Mouse (Mus musculus): Measurements from ENCODE around the gene Lrrc3c. TPM values are rescaled to one million over a fixed set of nuclear protein-coding genes. Genes with fewer than 3 reads are reported as not detected.

Gene Lrrc3c
- not detected for total RNA-seq (2021)

- DNase-seq, result no peak
These were observed at the start of gene Lrrc3c for GRCm38 (mm10) chr11:98597991-98598390. TSS of gene Lrrc3c (plus strand) at chr11:98598291.

- DNase-seq, result no peak
These were observed 48.7 kb upstream of the Lrrc3c start for GRCm38 (mm10) chr11:98549363-98549762.

DNA sequence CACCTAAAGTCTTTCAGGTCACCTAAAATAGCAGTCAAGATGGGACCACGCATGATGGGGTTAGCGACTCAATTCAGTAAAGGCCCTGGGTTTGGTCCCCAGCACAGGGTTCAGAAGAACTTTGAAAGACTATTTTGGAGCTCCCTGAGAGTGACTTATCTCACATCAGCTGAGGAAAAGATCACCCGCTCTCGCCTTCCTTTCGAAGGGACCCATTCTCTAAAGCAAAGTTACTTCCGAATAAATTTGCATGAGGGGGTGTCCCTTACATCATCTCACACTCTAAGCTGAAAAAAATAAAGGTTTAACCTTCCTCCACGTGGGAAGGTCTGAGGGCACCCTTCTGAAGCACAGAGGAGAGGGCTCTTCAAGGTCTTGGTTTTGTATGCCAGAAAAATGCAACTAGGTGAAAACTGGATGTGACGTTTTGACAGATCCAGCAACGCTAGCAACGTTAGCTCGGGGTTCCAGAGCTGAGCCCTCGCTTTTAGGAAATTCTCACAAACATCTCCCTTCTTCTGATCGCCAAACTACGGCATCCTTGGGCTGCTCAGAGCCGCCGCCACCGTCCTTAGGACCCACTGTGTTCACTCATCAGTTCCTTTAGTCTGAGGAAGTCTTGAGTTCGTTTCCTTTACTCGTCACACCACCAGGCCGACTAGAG lies 47.6 kb upstream of the Lrrc3c start:
- no peak for DNase-seq

DNA sequence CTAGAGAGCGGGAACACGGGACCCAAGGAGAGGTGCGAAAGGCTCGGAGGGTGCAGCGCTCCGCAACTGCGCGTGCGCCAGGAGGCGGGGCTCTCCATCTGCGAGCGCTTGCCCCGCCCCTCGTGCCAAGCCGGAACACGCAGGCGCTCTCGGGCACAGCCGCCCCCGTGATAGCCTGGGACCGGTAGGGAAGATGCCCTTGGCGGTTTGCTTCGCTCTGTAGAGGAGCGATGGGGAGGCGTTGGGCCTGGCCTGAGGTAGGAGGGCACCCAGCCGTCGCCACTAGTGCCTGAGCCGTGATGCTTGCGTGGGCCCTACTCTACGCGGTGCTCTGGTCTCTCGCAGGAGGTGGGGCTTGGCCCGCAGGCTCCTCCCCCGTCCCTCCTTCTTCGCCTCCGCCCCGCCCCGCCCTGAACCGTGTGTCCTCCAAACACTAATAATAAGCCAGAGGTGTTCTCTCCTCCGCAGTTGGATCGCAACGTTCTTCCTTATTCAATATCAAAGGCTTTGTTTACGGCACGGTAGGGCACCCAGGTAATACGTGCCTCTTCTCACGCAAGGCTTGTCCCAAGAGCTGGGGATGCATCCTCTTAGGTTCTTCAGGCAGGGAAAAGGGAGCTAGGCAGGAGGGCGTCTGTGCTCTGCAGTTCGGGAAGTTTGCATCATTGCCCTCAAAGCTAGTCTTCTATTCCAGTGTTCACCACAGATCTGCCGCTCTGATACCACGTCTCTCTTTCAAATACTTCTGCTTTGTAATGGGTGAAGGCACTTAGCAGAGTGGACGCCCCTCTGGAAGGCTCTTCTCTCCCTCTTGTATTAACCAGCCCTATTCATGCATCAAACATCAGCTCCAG lies 46.9 kb upstream of the Lrrc3c start, which contains the start of gene Zpbp2:
TSS of gene Zpbp2 (plus strand) at position 123 of the 854 bp plus-strand sequence.
- DNase-seq, result peak; percentile 92 to 93

- DNase-seq, result no peak
These were observed 44.1 kb upstream of the Lrrc3c start for GRCm38 (mm10) chr11:98553966-98554365.

DNA sequence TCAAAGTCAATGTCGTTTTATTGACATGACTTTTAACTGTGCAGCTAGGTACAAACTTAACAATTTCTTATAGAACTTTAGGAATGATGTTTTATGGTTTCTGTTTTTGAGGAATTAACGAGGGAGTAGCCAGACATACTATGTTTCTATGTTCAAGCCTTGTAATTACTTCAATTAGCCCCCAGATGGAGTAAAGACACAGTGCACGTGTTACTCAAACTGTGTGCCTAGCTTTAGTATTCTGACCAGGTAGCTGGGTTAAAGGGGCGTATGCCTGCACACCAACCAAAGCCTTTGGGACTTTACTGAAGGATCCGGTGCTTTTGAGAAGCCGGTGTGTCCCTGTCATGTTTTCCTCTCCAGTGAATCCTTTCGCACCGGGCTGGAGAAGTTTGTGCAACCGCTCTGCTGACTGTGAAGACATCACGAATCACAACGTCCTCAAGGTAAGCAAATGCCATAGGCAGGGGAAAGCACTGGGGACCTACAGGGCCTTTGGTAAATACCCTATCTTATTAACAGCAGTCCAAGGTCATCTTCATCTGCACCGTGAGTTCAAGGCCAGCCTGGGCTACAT lies 42.9 kb upstream of the Lrrc3c start:
- DNase-seq, result no peak

DNA sequence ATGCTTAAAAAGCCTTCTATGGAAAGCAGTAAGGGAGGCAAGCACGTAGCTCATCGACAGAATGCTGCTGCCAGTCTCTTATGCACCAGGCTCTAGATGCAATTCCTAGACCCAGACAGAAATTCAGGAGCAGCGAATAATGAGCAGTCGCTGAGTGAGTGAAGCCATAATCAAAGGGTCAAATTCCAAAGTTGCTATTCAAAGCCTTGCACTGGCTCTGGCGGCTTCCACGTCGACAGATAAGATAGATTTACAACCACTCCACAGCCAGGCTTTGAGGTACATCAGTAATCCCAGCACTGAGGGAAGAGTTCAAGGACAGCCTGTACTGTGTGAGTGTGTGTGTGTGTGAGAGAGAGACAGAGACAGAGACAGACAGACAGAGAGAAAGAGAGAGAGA lies 37.1 kb upstream of the Lrrc3c start:
- no peak for DNase-seq

DNA sequence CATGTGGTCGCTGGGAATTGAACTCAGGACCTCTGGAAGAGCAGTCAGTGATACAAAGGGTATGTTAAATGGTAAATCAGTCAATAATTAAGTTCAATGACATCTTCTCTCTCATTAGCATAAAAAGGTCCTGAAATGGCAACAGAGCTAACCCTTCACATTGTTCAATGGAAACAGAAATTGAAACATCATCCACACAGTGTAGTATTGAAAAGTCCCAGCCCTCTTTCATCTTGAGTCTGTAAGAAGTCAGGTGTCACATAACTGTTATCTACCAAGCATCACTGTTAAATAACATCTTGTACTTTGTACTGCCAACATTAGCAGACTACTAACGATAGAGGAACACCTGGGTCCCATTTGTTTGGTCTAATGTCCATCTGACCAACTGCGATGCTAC lies 35.1 kb upstream of the Lrrc3c start:
- no peak for DNase-seq

GRCm38 (mm10) chr11:98563921-98564414 lies 34.1 kb upstream of the Lrrc3c start:
- DNase-seq, result no peak

GRCm38 (mm10) chr11:98568326-98568725 lies 29.8 kb upstream of the Lrrc3c start:
- no peak for DNase-seq

DNA sequence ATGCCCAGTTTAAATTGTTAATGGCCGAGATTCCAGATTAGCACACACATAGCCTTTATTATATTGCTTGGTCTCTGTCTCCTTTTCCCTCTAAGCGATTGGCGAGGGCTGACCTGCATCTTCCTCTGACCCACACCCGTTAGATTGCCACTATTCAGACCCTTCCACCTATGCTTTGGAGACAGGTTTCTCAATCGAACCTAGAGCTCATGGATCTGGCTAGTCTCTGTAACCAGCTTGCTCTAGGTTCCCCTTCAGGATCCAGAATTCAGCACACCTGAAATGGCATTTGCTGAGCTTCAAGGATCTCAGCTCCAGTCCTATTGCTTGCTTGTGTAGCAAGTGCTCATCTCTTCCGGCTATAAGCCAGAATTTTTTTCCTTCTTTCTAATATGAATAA lies 28.6 kb upstream of the Lrrc3c start:
- no peak for DNase-seq

DNA sequence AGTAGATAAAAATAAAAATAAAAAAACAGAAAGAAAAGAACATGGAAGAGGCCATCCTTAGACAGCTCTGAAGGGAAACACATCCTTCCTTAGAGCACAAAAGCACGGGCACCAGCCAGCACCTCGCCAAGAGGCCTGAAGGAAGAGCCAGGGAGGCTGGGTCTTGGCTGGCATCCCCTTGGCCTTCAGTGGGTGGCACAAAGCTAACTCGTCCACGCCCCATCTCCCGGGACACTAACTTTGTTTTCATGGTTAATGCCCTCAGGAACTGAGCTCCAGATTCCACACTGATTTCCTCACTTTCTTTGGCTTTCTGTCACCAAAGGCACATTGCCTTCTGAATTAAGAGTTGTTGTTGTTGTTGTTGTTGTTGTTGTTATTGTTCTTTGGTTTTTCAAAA lies 20.3 kb upstream of the Lrrc3c start:
- no peak for DNase-seq

DNA sequence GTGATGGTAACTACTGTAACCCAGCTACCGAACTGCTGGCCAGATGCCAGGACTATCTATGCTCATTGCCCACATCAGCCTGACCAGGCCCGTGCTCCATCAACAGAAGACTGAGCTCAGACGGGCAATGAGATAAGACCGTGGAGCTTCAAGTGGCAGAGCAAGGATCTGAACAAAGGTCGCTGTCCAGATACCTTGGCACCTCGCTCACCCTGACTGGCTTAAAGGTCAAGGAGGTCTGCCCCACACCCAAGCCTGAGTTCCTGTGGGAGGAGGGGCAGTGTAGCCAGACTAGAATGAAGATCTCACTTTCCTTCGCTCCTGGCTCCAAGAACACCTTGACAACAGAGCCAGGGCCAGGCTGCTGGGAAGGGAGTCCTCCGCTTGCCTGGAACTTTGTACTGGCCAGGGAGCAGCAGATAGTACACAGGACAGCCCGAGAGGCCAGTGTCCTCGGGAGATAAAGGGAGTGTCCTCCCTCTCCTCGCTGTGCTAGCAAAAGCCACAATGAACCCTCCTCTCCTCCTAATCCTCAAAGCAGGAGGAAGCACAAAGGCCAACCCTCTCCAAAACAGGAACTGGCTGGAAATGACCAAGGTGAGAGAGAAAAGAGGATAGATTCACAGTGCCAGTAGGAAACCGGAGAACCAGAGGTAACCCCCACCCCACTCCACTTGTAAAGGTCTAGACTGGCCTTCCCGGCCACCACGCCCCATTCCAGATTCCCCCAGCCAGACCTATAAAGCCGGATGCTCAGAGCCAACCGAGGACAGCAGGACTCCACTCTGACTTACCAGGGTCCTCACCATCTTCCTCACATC lies 17.6 kb upstream of the Lrrc3c start:
- no peak for DNase-seq

DNA sequence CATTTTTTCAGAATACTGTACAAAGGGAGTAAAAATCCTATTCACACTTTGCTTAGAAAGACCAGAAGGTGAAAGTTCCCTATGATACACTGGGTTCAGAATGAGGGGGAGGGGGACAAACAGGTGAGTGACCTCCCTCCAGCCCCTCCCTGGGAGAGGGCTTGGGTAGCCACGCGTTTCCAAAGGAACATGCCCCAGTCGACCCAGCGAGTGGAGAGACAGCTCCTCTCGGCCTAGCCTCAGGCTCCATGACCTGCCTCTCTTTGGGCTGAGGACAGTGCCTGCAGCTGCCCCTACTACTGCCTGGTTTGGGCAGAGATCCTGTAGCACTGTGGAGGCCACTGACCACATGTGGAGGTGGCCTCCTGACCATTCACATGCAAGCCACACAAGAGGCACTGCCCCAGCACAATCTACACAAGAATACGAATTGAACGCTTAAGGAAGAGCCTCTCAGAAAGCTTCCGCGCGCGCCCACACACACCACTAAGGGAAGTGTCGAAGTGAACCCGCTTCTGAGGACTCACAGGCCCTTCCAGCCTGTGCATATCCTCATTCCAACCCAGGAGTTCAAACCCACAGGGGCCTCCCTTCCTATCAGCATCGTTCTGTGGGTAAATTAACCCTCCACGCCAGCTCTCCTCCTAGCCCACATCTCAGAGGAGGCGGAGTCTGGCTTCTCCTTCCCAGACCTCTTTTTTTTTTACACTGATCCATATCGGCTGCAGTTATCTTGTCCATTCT lies 16.6 kb upstream of the Lrrc3c start:
- no peak for DNase-seq

- DNase-seq, result no peak
These were observed 16.1 kb upstream of the Lrrc3c start for GRCm38 (mm10) chr11:98582030-98582388.

DNA sequence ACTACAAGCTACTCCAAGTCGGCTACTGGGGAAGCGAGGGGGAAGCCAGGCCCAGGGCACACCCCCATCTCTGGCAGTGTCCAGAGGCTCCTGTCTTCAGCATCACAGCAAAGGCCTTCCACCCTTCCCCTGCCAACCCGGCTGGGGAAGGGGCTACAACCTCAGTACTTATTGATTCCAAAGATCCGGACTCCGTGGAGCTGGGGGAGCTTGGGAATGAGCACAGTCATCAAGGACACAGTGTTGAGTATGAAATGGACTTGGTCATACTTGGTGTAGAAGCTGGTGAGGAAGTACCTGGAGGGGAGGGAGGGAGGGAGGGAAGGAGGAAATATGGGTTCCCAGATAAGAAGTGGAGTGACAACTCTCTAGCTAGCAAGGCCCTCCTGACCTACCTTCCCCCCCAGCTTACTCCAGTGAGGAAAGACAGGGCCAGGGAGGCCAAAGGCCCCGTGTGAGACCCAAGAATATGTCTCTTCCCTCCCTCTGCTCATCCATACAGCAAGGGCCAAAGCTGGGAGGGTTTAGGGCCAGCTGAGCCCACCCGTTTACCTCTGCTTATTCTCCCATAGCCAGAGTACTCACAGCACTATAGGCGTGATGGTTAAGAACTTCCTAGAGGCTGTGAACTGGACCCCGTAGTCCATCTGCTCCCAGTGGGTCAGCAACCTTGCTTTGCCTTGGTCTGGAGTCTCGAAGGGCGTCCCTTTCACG lies 15.4 kb upstream of the Lrrc3c start:
- DNase-seq, result no peak

DNA sequence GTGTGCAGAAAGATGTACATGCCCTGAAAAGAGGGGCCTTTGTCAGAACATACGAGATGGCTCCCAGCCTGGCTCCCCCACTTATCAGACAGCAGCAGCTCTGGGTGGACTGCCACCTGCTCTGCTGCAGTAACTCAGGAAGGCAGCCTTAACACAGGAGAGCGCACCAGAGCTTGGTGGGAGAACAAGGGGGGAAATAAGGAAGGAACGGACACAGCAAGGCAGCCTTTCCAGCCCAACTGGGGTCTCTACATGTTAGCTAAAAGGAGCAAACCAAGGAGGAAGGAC lies 14.9 kb upstream of the Lrrc3c start:
- DNase-seq, result no peak

DNA sequence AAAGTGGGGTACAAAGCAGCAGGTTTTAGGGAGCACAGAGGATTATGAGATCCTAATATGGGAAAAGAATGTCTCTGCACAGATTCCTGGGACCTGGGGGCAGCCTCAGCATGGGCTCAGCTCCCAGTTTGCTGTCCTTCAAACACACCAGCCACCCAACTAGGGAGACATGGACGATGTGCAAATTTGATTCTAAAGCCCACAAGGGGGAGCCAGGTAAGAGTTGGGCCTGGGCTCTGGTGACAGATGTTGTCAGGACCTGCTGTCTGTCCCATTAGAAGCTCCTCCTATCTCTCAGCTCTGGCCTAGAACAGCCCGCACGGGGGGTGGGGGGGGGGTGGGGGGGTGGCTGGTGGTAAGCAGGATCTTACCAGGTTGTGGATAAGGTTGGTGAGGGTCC lies 14.5 kb upstream of the Lrrc3c start:
- DNase-seq, result no peak

DNA sequence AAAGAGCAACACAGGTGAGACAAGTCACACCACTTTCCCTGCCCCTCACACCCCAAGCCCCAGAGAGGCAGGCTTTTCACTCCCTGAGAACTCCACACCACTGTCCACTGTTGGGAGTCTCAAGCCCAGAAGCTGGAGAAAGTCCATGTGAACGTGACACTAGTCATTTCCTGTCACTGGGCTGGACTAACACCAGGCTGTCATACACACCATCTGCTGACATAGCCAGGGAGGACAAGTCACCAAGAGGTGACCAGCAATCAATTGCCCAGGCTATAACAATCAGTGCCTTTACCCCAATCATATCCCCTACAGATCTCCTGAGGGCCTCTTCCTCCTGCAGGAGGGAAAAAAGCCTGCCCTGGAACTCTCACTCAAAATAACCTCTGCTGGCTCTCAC lies 13.9 kb upstream of the Lrrc3c start:
- no peak for DNase-seq

- no peak for DNase-seq
These were observed 13.4 kb upstream of the Lrrc3c start for GRCm38 (mm10) chr11:98584629-98585177.

Measured in layer of hippocampus, postnatal 36 days (tissue).